Mouse (Mus musculus) erythroblast, embryonic 14.5 days (primary cell): Measurements from ENCODE around the gene Prmt8. TPM values are rescaled to one million over a fixed set of nuclear protein-coding genes. Genes with fewer than 3 reads are reported as not detected.

Source experiments
- H3K27me3 ChIP-seq: 2 replicates; pipeline ENCODE4 v1.6.1; 2012; ENCODE audit warnings: inconsistent platforms; ENCODE audit not compliant: control insufficient read depth
- H3K36me3 ChIP-seq: 2 replicates; pipeline ENCODE4 v1.6.1; 2012; ENCODE audit warnings: mild to moderate bottlenecking, inconsistent platforms; ENCODE audit not compliant: control insufficient read depth
- H3K4me1 ChIP-seq: 2 replicates; pipeline ENCODE4 v1.6.1; 2012; ENCODE audit warnings: inconsistent platforms; ENCODE audit not compliant: control insufficient read depth
- H3K4me3 ChIP-seq: replicated peaks from 2 replicates; pipeline ENCODE3; 2012; ENCODE audit warnings: moderate library complexity, mild to moderate bottlenecking, inconsistent platforms
- H3K9me3 ChIP-seq: 2 replicates; pipeline ENCODE4 v1.6.1; 2012; ENCODE audit warnings: low read length, inconsistent platforms, mixed read lengths; ENCODE audit not compliant: control insufficient read depth
- GATA1 ChIP-seq: IDR thresholded peaks from 2 replicates; pipeline ENCODE4 v1.6.1; 2012; ENCODE audit warnings: low read length, inconsistent platforms, mixed read lengths
- TAL1 ChIP-seq: IDR thresholded peaks from 3 replicates; pipeline ENCODE4 v1.6.1; 2012; ENCODE audit warnings: low read length, inconsistent platforms, mixed read lengths
- polyA plus RNA-seq: library from polyadenylated mRNA; stranded (reverse); fragments of >175 nt; gene quantifications from 2 replicates; pipeline ENCODE4 v1.2.3, GENCODE M21; 2012

The Prmt8 gene
- polyA plus RNA-seq, 1 experiment, result not detected

DNA sequence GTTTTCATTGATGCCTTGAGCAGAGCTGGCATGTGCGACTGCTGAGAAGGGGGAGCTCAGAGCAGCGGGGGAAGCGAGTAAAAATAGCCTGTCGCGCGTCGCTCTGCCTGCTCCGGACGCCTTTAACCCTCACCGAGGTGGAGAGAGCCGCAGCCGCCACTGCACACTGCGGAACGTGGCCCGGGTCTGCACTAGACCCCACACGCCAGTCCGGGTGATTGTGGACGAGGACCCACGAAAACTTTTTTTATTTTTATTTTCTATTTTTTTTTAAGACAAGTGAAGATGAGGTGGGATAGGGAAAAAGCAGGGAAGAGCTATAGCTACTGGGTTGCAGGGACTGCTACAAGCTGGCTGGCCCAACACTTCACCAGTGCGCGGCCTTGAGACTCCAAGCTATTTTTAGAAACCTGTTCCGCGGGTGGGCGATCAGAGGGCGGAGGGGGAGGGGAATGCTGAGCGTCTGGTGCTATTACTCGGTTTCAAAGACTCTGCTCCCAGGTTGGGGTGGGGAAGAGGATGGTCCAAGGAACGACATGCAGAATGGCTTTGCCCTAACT is 2.6 kb downstream of the Prmt8 start:
- Histone ChIP-seq H3K4me1 (no peaks in the 10 kb centered on the region), H3K36me3 (no peaks in the 10 kb centered on the region), H3K4me3 (no peak overlapping the region), H3K27me3 (peaks cover 64% of the 10 kb centered on the region), H3K9me3 (no peaks in the 10 kb centered on the region)
- TF ChIP-seq TAL1, result no peak
- TF ChIP-seq GATA1, result no peak

DNA sequence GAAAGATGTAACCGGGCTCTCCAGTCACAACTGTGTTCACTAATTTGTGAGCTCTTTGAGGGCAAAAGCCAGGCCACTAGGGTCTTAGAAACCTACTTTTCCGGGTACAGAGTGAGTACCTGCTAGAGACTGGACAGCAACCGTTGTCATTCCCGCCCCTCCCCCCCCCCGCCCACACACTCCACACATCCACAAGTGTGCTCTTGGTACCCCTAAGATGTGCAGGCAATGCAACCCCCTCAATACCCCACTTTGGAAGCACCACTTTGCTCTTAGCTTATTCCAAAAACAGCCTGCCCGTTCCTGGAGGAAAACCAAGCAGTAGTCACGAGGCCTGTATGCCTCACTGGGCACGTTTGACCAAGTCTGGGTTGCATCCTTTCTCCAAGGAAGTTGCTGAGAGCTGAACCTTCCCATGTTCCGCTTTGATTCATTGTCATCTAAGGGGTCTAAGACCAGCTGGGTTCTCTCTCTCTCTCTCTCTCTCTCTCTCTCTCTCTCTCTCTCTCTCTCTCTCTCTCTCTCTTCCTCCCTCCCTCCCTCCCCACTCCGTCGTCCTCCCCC is 3.1 kb downstream of the Prmt8 start:
- no peaks in the 10 kb centered on the region for H3K9me3 ChIP-seq
- H3K36me3 ChIP-seq, result no peaks in the 10 kb centered on the region
- H3K27me3 ChIP-seq, result peaks cover 62% of the 10 kb centered on the region
- no peaks in the 10 kb centered on the region for H3K4me1 ChIP-seq
- H3K4me3 ChIP-seq, result no peak overlapping the region
- TF ChIP-seq TAL1 (no peak), GATA1 (no peak)

DNA sequence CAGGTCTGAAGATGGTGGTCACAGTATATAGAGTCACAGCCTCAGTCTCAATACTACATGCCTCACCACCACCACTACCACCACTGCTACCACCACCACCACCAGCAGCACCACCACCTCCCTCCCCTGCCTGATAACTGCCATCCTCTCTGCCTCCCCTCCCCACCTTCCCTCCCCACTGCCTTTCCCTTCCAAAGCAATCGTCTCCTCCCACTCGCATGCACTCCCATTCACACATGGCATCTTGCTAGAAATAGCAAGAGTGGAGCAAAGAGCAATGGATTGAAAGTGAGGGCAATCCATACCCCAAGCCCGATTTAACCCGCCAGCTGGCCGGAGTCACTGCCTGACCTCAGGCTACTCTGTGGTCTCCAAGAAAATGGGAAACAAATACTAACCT is 3.7 kb downstream of the Prmt8 start:
- H3K27me3 ChIP-seq, result peaks cover 56% of the 10 kb centered on the region

DNA sequence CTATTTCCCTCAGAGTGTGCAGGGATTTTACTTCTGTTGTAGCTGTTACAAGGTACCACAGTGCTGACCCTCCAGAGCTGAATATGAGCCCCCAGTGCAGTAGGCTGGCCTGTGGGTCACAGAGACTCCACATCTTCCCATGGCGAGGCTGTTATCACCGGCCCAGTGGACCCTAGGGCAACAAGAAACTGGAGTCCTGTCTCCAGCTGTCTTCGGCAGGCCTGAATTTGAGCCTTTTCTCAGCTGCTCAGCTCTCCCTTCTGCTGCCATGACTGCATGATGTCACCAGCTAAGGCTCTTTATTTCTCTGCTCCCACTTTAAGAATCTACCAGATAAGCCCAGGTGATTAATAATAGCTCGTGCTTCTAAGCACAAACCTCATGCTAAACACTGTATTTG is 11.0 kb downstream of the Prmt8 start:
- no peaks in the 10 kb centered on the region for H3K36me3 ChIP-seq
- H3K4me3 ChIP-seq, result no peak overlapping the region
- H3K9me3 ChIP-seq, result no peaks in the 10 kb centered on the region
- H3K4me1 ChIP-seq, result no peaks in the 10 kb centered on the region
- TF ChIP-seq GATA1 (no peak), TAL1 (no peak)
- no peaks in the 10 kb centered on the region for H3K27me3 ChIP-seq

More for the DNA sequence above, 3.7 kb downstream of the Prmt8 start:
- TF ChIP-seq TAL1 (no peak), GATA1 (no peak)
- no peaks in the 10 kb centered on the region for H3K4me1 ChIP-seq
- H3K36me3 ChIP-seq, result no peaks in the 10 kb centered on the region
- H3K9me3 ChIP-seq, result no peaks in the 10 kb centered on the region
- no peak overlapping the region for H3K4me3 ChIP-seq

DNA sequence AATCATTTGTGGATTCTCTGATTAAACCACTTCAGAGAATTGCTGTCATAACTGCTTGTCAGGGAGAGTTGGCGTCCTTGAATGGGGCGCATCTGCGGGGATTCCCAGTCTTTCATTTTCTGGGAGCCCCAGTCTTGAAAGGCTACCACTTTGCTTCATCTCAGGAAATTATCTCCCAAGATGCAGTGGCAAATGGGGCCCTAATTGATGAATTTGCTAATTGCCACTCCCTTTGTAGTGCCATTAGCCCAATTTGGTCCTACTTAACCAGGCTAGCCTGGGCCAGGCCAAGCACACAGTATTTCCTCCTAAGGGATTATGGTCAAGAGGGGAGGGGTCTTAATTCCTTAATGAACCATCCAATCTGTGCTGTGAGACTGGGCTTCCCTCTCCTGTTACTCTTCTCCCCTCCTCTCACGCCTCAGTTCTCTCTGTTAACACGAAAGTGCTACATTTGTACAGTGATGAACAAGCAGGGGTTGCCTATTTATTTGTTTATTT is 11.6 kb downstream of the Prmt8 start:
- TF ChIP-seq TAL1, result no peak
- TF ChIP-seq GATA1, result no peak
- Histone ChIP-seq H3K4me3 (no peak overlapping the region), H3K27me3 (no peaks in the 10 kb centered on the region), H3K4me1 (no peaks in the 10 kb centered on the region), H3K36me3 (no peaks in the 10 kb centered on the region), H3K9me3 (no peaks in the 10 kb centered on the region)

DNA sequence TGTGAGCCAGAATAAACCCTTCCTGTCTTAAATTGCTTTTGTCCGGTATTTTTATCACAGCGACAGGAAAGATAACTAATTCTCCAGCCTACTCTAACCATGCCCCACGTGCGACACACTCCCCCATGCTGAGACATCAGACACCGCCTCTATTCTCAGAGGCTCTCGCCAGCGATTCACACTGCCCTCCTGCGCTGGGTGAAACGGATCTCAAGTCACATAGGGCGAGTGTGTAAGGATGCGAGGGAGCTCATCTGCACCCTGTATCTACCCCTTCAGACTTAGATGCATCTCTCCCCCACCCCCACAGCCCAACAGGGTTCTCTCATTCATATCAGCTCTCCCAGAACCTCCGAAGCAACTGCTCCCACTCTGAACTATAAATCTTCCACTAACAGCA is 12.4 kb downstream of the Prmt8 start:
- no peaks in the 10 kb centered on the region for H3K4me1 ChIP-seq
- H3K27me3 ChIP-seq, result no peaks in the 10 kb centered on the region
- H3K9me3 ChIP-seq, result no peaks in the 10 kb centered on the region

DNA sequence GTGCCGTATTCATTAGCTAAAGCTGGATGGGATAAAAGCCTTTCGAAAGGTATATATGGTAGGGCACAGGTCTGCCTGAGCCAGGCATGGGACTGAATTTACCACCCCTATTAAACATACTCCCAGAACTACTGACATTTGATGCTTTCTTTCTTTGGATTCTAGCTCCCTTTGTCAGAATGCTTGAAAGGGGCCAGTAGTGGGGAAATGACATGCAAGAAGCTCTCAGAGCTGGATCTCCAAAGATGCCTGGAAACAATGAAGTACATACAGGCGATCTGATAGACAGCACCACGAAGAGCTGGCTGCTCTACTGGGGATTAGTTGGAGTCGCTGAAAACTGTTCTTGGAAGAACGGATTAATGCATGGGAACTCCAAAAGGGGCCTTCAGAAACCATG is 16.0 kb downstream of the Prmt8 start:
- no peaks in the 10 kb centered on the region for H3K27me3 ChIP-seq
- H3K36me3 ChIP-seq, result no peaks in the 10 kb centered on the region
- H3K4me1 ChIP-seq, result no peaks in the 10 kb centered on the region
- no peak overlapping the region for H3K4me3 ChIP-seq
- no peaks in the 10 kb centered on the region for H3K9me3 ChIP-seq
- TF ChIP-seq GATA1 (no peak), TAL1 (no peak)

More for the DNA sequence above, 12.4 kb downstream of the Prmt8 start:
- Histone ChIP-seq H3K36me3 (no peaks in the 10 kb centered on the region), H3K4me3 (no peak overlapping the region)
- no peak for TF ChIP-seq TAL1
- no peak for TF ChIP-seq GATA1

DNA sequence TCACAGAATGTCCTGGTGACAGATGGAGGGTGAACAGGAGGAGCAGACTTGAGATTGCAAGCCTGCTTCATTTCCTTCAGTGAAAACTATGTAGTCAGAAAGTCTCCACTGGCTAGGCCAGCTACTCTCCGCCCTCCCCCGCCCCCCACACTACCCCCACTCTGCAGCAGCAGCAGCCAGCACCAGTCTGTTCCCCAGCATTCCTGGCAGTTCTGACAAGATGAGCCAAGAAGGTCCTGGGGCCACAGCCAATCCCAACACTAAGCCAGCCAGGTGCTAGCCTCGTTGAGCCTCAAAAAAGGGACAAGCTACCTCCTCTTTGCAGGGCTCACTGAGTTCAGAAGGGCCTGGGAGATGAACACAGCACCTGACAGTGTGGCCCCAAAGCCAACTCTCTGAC is 16.6 kb downstream of the Prmt8 start:
- Histone ChIP-seq H3K9me3 (no peaks in the 10 kb centered on the region), H3K4me1 (no peaks in the 10 kb centered on the region), H3K4me3 (no peak overlapping the region), H3K27me3 (no peaks in the 10 kb centered on the region), H3K36me3 (no peaks in the 10 kb centered on the region)
- TF ChIP-seq GATA1, result no peak
- TF ChIP-seq TAL1, result no peak

DNA sequence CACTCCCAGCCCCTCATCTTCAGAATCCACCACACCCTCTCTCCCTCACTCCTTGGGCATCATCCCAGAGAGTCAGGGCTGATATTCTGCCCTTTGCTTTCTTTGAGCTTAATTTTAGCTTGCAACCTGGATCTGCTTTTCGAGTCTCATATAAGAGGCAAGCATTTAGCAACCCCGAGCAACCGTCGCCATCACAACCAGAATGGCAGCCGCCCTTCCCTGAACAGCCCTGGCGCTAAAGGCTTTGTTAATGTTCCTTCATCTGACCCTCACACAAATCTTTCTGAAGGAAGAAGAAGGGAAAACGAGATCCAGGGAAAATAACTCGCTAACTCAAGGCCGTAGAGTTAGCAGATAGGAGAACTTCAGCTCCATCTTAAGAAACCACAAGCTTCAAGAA is 17.8 kb downstream of the Prmt8 start:
- H3K36me3 ChIP-seq, result no peaks in the 10 kb centered on the region
- H3K4me1 ChIP-seq, result no peaks in the 10 kb centered on the region
- no peak for TF ChIP-seq GATA1
- no peak for TF ChIP-seq TAL1
- H3K9me3 ChIP-seq, result no peaks in the 10 kb centered on the region
- no peak overlapping the region for H3K4me3 ChIP-seq
- no peaks in the 10 kb centered on the region for H3K27me3 ChIP-seq
